In genomic region chr5:89147282-89147790, GRCm38 (mm10) we compare ENCODE assay signal across 12 mouse cellular contexts.
DNase-seq lines count a peak whose midpoint lies in the region; ATAC-seq and TF ChIP-seq lines count a peak whose summit lies in the region.
"Had no signal": no experiment of that assay in that cellular context is flagged by ENCODE, and none has a peak within 500 bp of the region (broad histone marks: within the 10 kb centered on the region; RNA-seq: fewer than 3 reads in every experiment).

No protein-coding gene starts in this region.

- WGBS in kidney, adult 2 months, result 27% methylated on average over 13 of the region's 13 CpGs
- 9% methylated on average over 13 of the region's 13 CpGs for WGBS in kidney, postnatal 0 days
- 45% methylated on average over 13 of the region's 13 CpGs for WGBS in neural tube, embryonic 13.5 days
- 28% methylated on average over 13 of the region's 13 CpGs for WGBS in lung, adult 2 months

- no peak overlapping the region for H3K9ac ChIP-seq in kidney, postnatal 0 days (ENCODE audit: low read depth, low read length)
- H3K9ac ChIP-seq in neural tube, embryonic 13.5 days, result no peak overlapping the region
- H3K9ac ChIP-seq: liver, embryonic 15.5 days had no signal

- H3K36me3 ChIP-seq in kidney, adult 2 months (ENCODE audit: control insufficient read depth, insufficient read depth, low read length), result peaks cover 5% of the 10 kb centered on the region; the same call in 1 of the 2 replicates
- H3K36me3 ChIP-seq in kidney, postnatal 0 days (ENCODE audit: insufficient read depth, low read length), result no peaks in the 10 kb centered on the region
- no peaks in the 10 kb centered on the region for H3K36me3 ChIP-seq in neural tube, embryonic 13.5 days
- H3K36me3 ChIP-seq: liver, embryonic 15.5 days had no signal

- no peak overlapping the region for H3K27ac ChIP-seq in kidney, adult 2 months (ENCODE audit: insufficient read depth, low read depth, low read length)
- no peak overlapping the region for H3K27ac ChIP-seq in kidney, postnatal 0 days
- H3K27ac ChIP-seq in neural tube, embryonic 13.5 days (replicated peaks), result 0 out of 2 replicates have a peak overlapping the region, but pooled peaks have one; percentile 5
- H3K27ac ChIP-seq: liver, embryonic 15.5 days had no signal

- no peaks in the 10 kb centered on the region for H3K4me1 ChIP-seq in kidney, adult 2 months (ENCODE audit: control insufficient read depth, insufficient read depth, low read length)
- H3K4me1 ChIP-seq in kidney, postnatal 0 days (replicated peaks; ENCODE audit: insufficient read depth, low read length), result no peaks in the 10 kb centered on the region; the same call in 1 of the 2 replicates
- H3K4me1 ChIP-seq in neural tube, embryonic 13.5 days (replicated peaks), result peaks cover 7% of the 10 kb centered on the region; the same call in 1 of the 2 replicates
- peaks cover 3% of the 10 kb centered on the region; the same call in 1 of the 2 replicates for H3K4me1 ChIP-seq in lung, adult 2 months (ENCODE audit: control insufficient read depth, insufficient read depth, low read length)
- H3K4me1 ChIP-seq: liver, embryonic 15.5 days had no signal

- no peaks in the 10 kb centered on the region for H3K9me3 ChIP-seq in kidney, postnatal 0 days (replicated peaks; ENCODE audit: low read length)
- H3K9me3 ChIP-seq in neural tube, embryonic 13.5 days, result no peaks in the 10 kb centered on the region
- H3K9me3 ChIP-seq: liver, embryonic 15.5 days had no signal

- TF ChIP-seq POLR2A in kidney, adult 2 months (IDR thresholded peaks at IDR 0.05; ENCODE audit: low read depth, low read length), result no peak
- TF ChIP-seq POLR2A in lung, adult 2 months (IDR thresholded peaks at IDR 0.05; ENCODE audit: borderline replicate concordance, extremely low read depth, low read depth, low read length), result no peak

- peak overlapping the region; percentile 13 for H3K4me2 ChIP-seq in kidney, postnatal 0 days (ENCODE audit: low read length)
- H3K4me2 ChIP-seq in neural tube, embryonic 13.5 days, result peak overlapping the region; percentile 11; the same call in 1 of the 2 replicates
- H3K4me2 ChIP-seq: liver, embryonic 15.5 days; midbrain, embryonic 11.5 days had no signal

- no peak for TF ChIP-seq CTCF in kidney, adult 2 months (conservative IDR thresholded peaks at IDR 0.05; ENCODE audit: insufficient read depth, insufficient read length, low read depth, low read length)
- TF ChIP-seq CTCF in kidney, postnatal 0 days (IDR thresholded peaks at IDR 0.05; ENCODE audit: low read depth), result no peak
- no peak for TF ChIP-seq CTCF in lung, adult 2 months (IDR thresholded peaks at IDR 0.05; ENCODE audit: insufficient read depth, low read length)

- no peaks in the 10 kb centered on the region for H3K27me3 ChIP-seq in kidney, adult 2 months (replicated peaks; ENCODE audit: control insufficient read depth, insufficient read depth, low read length)
- no peaks in the 10 kb centered on the region for H3K27me3 ChIP-seq in kidney, postnatal 0 days (ENCODE audit: insufficient read depth, low read length)
- no peaks in the 10 kb centered on the region for H3K27me3 ChIP-seq in neural tube, embryonic 13.5 days
- H3K27me3 ChIP-seq: liver, embryonic 15.5 days had no signal

- peak; percentile 69 for ATAC-seq in kidney, postnatal 0 days (replicated peaks; ENCODE audit: low FRiP score, low read depth)
- ATAC-seq in neural tube, embryonic 13.5 days (ENCODE audit: low read depth), result peak; percentile 60; the same call in 1 of the 2 replicates
- ATAC-seq in activated CD4-positive, CD25-positive, alpha-beta regulatory T cell, adult 4 months, result no peak

- no peak overlapping the region for H3K4me3 ChIP-seq in kidney, adult 2 months (ENCODE audit: insufficient read depth, low read depth, low read length)
- no peak overlapping the region for H3K4me3 ChIP-seq in kidney, postnatal 0 days (replicated peaks; ENCODE audit: low read depth, low read length)
- no peak overlapping the region for H3K4me3 ChIP-seq in neural tube, embryonic 13.5 days
- H3K4me3 ChIP-seq in lung, adult 2 months (replicated peaks; ENCODE audit: extremely low read depth, low read depth, low read length), result no peak overlapping the region
- H3K4me3 ChIP-seq: liver, embryonic 15.5 days had no signal

- DNase-seq in kidney, adult 2 months, result peak; percentile 40
- DNase-seq in kidney, adult 18-20 months, result no peak
- peak; percentile 3 for DNase-seq in c-Kit-positive CD71-negative TER-119-negative erythroid progenitor cells, embryonic 14.5 days (ENCODE audit: low read depth)
- peak; percentile 79 for DNase-seq in kidney, postnatal 0 days (ENCODE audit: low spot score)
- no peak for DNase-seq in cerebellum, adult 9-11 months
- DNase-seq in lung, adult 2 months, result no peak
- DNase-seq: heart, postnatal 14 days; right cerebral cortex, postnatal 14 days had no signal

Comparison
In these comparisons a context has a peak if more than half of its experiments do, and no peak if none do; other contexts are left out.
1. DNase-seq: peak in kidney, adult 2 months (single experiment), c-Kit-positive CD71-negative TER-119-negative erythroid progenitor cells, embryonic 14.5 days (single experiment) and kidney, postnatal 0 days (single experiment); none in kidney, adult 18-20 months (single experiment), cerebellum, adult 9-11 months (single experiment) and lung, adult 2 months (single experiment).